Mouse (Mus musculus) kidney, adult 2 months (tissue): ENCODE measurements around the gene Abcc2.

ENCODE experiments used
- CTCF ChIP-seq: fragments of 200-500 bp; conservative IDR thresholded peaks from 2 replicates; pipeline ENCODE4 v1.5.1; 2011; ENCODE audit warnings: low read depth, mild to moderate bottlenecking, control low read depth, low read length, moderate library complexity, mixed read lengths; ENCODE audit not compliant: insufficient read depth, insufficient read length
- POLR2A ChIP-seq: fragments of 200-500 bp; IDR thresholded peaks from one replicate; pipeline ENCODE4 v1.6.1; 2011; ENCODE audit warnings: low read depth, low read length, control low read depth

- TF ChIP-seq CTCF (no peak), POLR2A (no peak)
These were observed 7.8 kb downstream of the Abcc2 start for GRCm38 (mm10) chr19:43789817-43790216.
